Mouse (Mus musculus) limb, embryonic 13.5 days (tissue): ENCODE results near the gene Kif13a. TPM values are rescaled to one million over a fixed set of nuclear protein-coding genes. Genes with fewer than 3 reads are reported as not detected.

Experiments
- ATAC-seq: fragments of 200-750 bp; cut with Nextera tagmentation; 2 replicates; pipeline ENCODE4 v1.8.0; 2017; ENCODE audit warnings: low read depth, moderate number of reproducible peaks, moderate TSS enrichment; ENCODE audit not compliant: low FRiP score
- H3K27ac ChIP-seq: fragments of 300-500 bp; sonication (generic); 2 replicates; pipeline ENCODE4 v1.5.1; 2015; ENCODE audit warnings: inconsistent platforms, mild to moderate bottlenecking, moderate library complexity
- H3K27me3 ChIP-seq: fragments of 300-500 bp; sonication (generic); 2 replicates; pipeline ENCODE4 v1.6.1; 2015; ENCODE audit warnings: mild to moderate bottlenecking, inconsistent platforms
- H3K36me3 ChIP-seq: fragments of 300-500 bp; sonication (generic); 2 replicates; pipeline ENCODE4 v1.6.1; 2015; ENCODE audit warnings: inconsistent platforms, mild to moderate bottlenecking, moderate library complexity
- H3K4me1 ChIP-seq: fragments of 300-500 bp; sonication (generic); 2 replicates; pipeline ENCODE4 v1.6.1; 2015; ENCODE audit warnings: inconsistent platforms
- H3K4me2 ChIP-seq: fragments of 300-500 bp; sonication (generic); replicated peaks from 2 replicates; pipeline ENCODE4 v1.6.1; 2015; ENCODE audit warnings: inconsistent platforms, mild to moderate bottlenecking, moderate library complexity
- H3K4me3 ChIP-seq: fragments of 300-500 bp; sonication (generic); 2 replicates; pipeline ENCODE4 v1.5.1; 2015; ENCODE audit warnings: moderate library complexity, mild to moderate bottlenecking, inconsistent platforms
- H3K9ac ChIP-seq: fragments of 300-500 bp; sonication (generic); 2 replicates; pipeline ENCODE4 v1.6.1; 2015; ENCODE audit warnings: mild to moderate bottlenecking, inconsistent platforms
- H3K9me3 ChIP-seq: fragments of 300-500 bp; sonication (generic); 2 replicates; pipeline ENCODE4 v1.6.1; 2016; ENCODE audit warnings: inconsistent platforms
- WGBS: fragments of 180-500 bp; shearing (Covaris S2); methylation state at CpG from one replicate; pipeline ENCODE4 v1.1.7; 2015; 5-methylcytosine and 5-hydroxymethylcytosine counted together
- polyA plus RNA-seq: library from polyadenylated mRNA; unstranded; fragments of >200 nt; fragmentation: Nextera tagmentation; extraction: Ambion mirVana; gene quantifications from 2 replicates; pipeline ENCODE4 v1.2.1, GENCODE M21; 2015

Gene Kif13a
- polyA plus RNA-seq, 1 experiment from 2014 or later = 17.4 TPM

GRCm38 (mm10) chr13:46819729-46820223 is 109.9 kb downstream of the Kif13a start:
- H3K27me3 ChIP-seq = no peaks in the 10 kb centered on the region
- peaks cover 20% of the 10 kb centered on the region for H3K4me1 ChIP-seq
- H3K4me2 ChIP-seq = no peak overlapping the region
- H3K9ac ChIP-seq = no peak overlapping the region
- no peak overlapping the region for H3K27ac ChIP-seq
- H3K4me3 ChIP-seq = no peak overlapping the region
- H3K36me3 ChIP-seq = peaks cover 42% of the 10 kb centered on the region
- ATAC-seq = no peak
- H3K9me3 ChIP-seq = no peaks in the 10 kb centered on the region
- 74% methylated on average over 13 of the region's 13 CpGs for WGBS

DNA sequence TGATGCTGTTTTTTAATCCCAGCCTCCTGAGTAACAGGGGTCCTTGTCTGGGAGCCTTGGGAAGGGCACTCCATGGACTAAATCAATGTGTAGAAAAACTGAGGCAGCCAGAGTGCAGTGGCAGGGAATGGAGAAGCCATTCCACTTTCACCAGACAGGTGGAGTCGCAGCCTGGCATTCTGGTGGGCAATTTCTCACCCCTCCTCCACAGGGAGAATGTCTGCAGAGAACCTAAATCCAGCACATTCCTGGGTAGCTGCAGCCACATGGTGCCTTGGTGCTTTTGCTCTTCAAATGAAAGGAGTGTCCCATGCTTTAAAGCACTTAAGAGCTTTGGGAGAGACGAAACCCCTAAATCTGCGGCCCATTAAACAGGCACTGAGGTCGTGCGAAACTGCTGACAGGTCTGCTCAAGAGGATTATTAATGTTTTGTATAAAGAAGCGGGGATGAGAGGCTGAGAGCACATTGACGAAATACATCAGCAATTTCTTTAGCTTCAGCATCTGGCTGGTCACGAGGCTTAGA is 110.4 kb downstream of the Kif13a start:
- H3K36me3 ChIP-seq = peaks cover 40% of the 10 kb centered on the region
- WGBS = 40% methylated on average over 8 of the region's 8 CpGs
- H3K4me2 ChIP-seq = 0 out of 2 replicates have a peak overlapping the region, but pooled peaks have one; percentile 7
- no peaks in the 10 kb centered on the region for H3K27me3 ChIP-seq
- H3K4me3 ChIP-seq = no peak overlapping the region
- H3K9me3 ChIP-seq = no peaks in the 10 kb centered on the region
- H3K9ac ChIP-seq = no peak overlapping the region
- H3K4me1 ChIP-seq = peaks cover 20% of the 10 kb centered on the region
- H3K27ac ChIP-seq = peak overlapping the region; percentile 52; the same call in 1 of the 2 replicates
- no peak for ATAC-seq

DNA sequence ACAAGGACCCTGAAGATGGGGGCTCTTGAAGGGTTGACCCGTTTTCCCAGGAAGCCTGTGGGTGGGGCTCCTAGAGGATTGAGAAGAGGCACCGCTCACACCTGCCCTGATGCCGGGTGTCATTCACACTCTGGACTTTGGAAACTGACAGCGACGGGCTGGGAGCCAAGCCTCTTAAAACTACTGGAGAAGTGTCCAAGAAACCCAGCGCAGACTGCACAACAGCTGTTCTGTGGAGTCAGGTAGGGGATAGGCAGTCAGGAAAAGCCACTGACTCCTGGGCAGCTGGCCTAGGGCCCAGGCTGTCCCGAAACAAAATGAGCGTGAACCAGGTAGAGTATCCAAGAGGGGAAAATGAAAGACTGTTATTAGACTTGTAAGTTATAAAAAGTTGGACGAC is 111.3 kb downstream of the Kif13a start:
- peaks cover 40% of the 10 kb centered on the region for H3K36me3 ChIP-seq
- ATAC-seq = peak; percentile 82
- H3K4me1 ChIP-seq = peaks cover 20% of the 10 kb centered on the region
- no peak overlapping the region for H3K4me2 ChIP-seq
- H3K9ac ChIP-seq = no peak overlapping the region
- no peak overlapping the region for H3K4me3 ChIP-seq
- H3K27me3 ChIP-seq = no peaks in the 10 kb centered on the region
- 49% methylated on average over 9 of the region's 9 CpGs for WGBS
- peak overlapping the region; percentile 15; the same call in 1 of the 2 replicates for H3K27ac ChIP-seq
- H3K9me3 ChIP-seq = no peaks in the 10 kb centered on the region

- Histone ChIP-seq H3K4me2 (no peak overlapping the region), H3K9ac (no peak overlapping the region), H3K4me3 (no peak overlapping the region), H3K36me3 (peaks cover 72% of the 10 kb centered on the region), H3K27me3 (no peaks in the 10 kb centered on the region), H3K9me3 (no peaks in the 10 kb centered on the region), H3K27ac (no peak overlapping the region), H3K4me1 (peaks cover 4% of the 10 kb centered on the region; the same call in 1 of the 2 replicates)
- 95% methylated on average over 15 of the region's 15 CpGs for WGBS
- no peak for ATAC-seq
Observed at GRCm38 (mm10) chr13:46812648-46813184, 117.0 kb downstream of the Kif13a start.

DNA sequence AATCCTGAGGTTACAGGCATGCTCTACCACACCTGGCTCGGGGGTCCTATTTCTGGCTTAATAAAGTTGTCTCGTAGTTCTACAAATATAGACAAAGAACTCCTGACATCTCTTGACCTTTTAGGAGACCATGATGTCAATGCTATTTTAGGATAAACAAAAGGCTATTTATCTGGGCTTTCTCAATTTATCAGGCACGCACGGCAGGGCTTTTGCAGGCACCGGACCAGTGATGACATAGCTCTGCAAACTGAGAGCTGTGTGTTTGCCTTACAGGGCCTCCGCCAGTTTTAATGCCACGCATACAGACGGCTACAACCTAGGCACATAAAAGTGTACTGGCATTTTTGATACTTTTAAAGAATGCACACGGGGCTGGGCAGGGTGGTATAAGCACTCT is 118.0 kb downstream of the Kif13a start:
- Histone ChIP-seq H3K27me3 (no peaks in the 10 kb centered on the region), H3K36me3 (peaks cover 79% of the 10 kb centered on the region), H3K27ac (no peak overlapping the region), H3K9ac (no peak overlapping the region), H3K4me3 (no peak overlapping the region), H3K4me2 (no peak overlapping the region), H3K4me1 (no peaks in the 10 kb centered on the region), H3K9me3 (no peaks in the 10 kb centered on the region)
- 88% methylated on average over 9 of the region's 9 CpGs for WGBS
- no peak for ATAC-seq

DNA sequence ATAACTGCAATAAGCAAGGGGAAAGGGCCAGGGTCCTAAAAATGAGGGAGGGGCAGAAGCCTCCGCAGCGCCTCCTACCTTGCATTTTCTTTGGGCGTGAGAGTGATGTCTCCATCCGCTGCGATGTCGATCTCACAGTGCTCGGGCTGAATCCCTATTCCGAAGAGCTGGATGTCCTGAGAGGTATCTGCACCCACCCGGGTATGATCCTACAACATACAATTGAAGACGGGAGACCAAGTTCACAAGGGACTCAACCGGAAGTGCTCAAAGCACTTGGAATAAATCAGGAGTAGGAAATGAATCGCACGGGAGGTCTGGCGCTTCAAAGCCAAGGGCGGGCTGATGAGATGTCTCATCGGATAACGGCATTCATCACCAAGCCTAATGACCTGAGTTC is 119.1 kb downstream of the Kif13a start:
- Histone ChIP-seq H3K36me3 (peaks cover 77% of the 10 kb centered on the region), H3K9me3 (no peaks in the 10 kb centered on the region)
- 96% methylated on average over 17 of the region's 17 CpGs for WGBS

GRCm38 (mm10) chr13:46810098-46810497 is 119.6 kb downstream of the Kif13a start:
- no peaks in the 10 kb centered on the region for H3K27me3 ChIP-seq
- no peak overlapping the region for H3K4me3 ChIP-seq
- no peak overlapping the region for H3K4me2 ChIP-seq
- 89% methylated on average over 12 of the region's 12 CpGs for WGBS
- H3K36me3 ChIP-seq = peaks cover 75% of the 10 kb centered on the region
- no peaks in the 10 kb centered on the region for H3K9me3 ChIP-seq
- ATAC-seq = no peak
- H3K9ac ChIP-seq = no peak overlapping the region
- no peak overlapping the region for H3K27ac ChIP-seq
- no peaks in the 10 kb centered on the region for H3K4me1 ChIP-seq

More for the DNA sequence above, 119.1 kb downstream of the Kif13a start:
- Histone ChIP-seq H3K27me3 (no peaks in the 10 kb centered on the region), H3K4me2 (no peak overlapping the region), H3K9ac (no peak overlapping the region), H3K4me3 (no peak overlapping the region), H3K27ac (no peak overlapping the region), H3K4me1 (no peaks in the 10 kb centered on the region)
- no peak for ATAC-seq

GRCm38 (mm10) chr13:46807901-46808300 is 121.8 kb downstream of the Kif13a start:
- Histone ChIP-seq H3K9ac (no peak overlapping the region), H3K27me3 (no peaks in the 10 kb centered on the region), H3K9me3 (no peaks in the 10 kb centered on the region), H3K27ac (no peak overlapping the region), H3K4me1 (no peaks in the 10 kb centered on the region), H3K4me3 (no peak overlapping the region), H3K36me3 (peaks cover 56% of the 10 kb centered on the region), H3K4me2 (no peak overlapping the region)
- ATAC-seq = no peak
- WGBS = 86% methylated on average over 11 of the region's 11 CpGs

DNA sequence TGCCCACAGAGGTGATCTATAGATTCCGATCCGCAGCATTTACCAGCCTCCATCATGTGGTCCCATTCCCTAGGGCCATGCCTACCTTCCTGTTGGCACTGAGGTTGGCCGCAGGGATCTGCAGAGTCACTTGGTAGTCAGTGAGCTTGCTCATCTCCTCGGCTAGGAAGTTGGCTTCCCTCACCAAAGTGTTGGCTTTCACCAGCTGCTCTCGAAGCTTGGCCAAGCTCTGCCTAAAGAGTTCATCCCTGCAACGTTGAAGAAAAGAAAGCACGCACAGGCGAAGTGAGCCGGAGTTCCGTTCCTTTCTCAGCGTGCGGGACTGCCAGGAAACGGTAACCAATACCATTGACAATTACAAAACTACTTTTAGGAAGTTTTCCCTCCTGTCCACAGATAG is 128.5 kb downstream of the Kif13a start:
- no peak overlapping the region for H3K4me2 ChIP-seq
- 93% methylated on average over 13 of the region's 13 CpGs for WGBS
- no peak for ATAC-seq
- no peak overlapping the region for H3K4me3 ChIP-seq
- no peak overlapping the region for H3K9ac ChIP-seq
- no peaks in the 10 kb centered on the region for H3K27me3 ChIP-seq
- H3K27ac ChIP-seq = no peak overlapping the region
- peaks cover 53% of the 10 kb centered on the region for H3K36me3 ChIP-seq
- H3K9me3 ChIP-seq = no peaks in the 10 kb centered on the region
- H3K4me1 ChIP-seq = no peaks in the 10 kb centered on the region

GRCm38 (mm10) chr13:46798156-46798555 is 131.5 kb downstream of the Kif13a start:
- H3K9me3 ChIP-seq = no peaks in the 10 kb centered on the region
- no peak overlapping the region for H3K9ac ChIP-seq
- H3K36me3 ChIP-seq = peaks cover 69% of the 10 kb centered on the region
- no peaks in the 10 kb centered on the region for H3K4me1 ChIP-seq
- 40% methylated on average over 4 of the region's 4 CpGs for WGBS
- no peaks in the 10 kb centered on the region for H3K27me3 ChIP-seq
- H3K27ac ChIP-seq = no peak overlapping the region
- no peak for ATAC-seq
- no peak overlapping the region for H3K4me2 ChIP-seq
- H3K4me3 ChIP-seq = no peak overlapping the region

GRCm38 (mm10) chr13:46796381-46796780 is 133.3 kb downstream of the Kif13a start:
- no peaks in the 10 kb centered on the region for H3K9me3 ChIP-seq
- 97% methylated on average over 1 of the region's 1 CpGs for WGBS
- ATAC-seq = no peak
- no peaks in the 10 kb centered on the region for H3K4me1 ChIP-seq
- no peak overlapping the region for H3K9ac ChIP-seq
- no peak overlapping the region for H3K4me3 ChIP-seq
- no peaks in the 10 kb centered on the region for H3K27me3 ChIP-seq
- H3K36me3 ChIP-seq = peaks cover 61% of the 10 kb centered on the region
- H3K4me2 ChIP-seq = no peak overlapping the region
- no peak overlapping the region for H3K27ac ChIP-seq

DNA sequence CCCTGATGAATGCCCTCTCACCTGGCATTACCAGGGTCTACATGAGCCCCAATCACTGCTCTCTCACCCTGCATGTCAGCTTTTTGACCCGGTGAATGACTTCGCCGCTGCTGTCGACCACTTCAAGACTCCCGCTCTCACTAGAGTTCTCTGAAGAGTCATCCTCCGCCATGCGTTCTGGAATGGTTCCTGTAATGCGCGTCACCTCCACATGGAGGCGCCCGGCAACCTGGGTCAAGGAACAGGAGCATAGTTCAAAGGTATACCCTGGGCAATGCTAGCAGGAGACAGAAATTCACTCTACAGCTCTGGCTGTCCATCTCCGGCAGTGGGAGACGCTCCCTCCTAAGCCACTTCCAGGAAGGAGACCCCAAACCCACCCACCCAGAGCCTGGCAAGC is 135.8 kb downstream of the Kif13a start:
- H3K4me1 ChIP-seq = no peaks in the 10 kb centered on the region
- ATAC-seq = no peak
- 81% methylated on average over 13 of the region's 13 CpGs for WGBS
- H3K27me3 ChIP-seq = no peaks in the 10 kb centered on the region
- H3K4me3 ChIP-seq = no peak overlapping the region
- H3K9me3 ChIP-seq = no peaks in the 10 kb centered on the region
- no peak overlapping the region for H3K9ac ChIP-seq
- H3K4me2 ChIP-seq = no peak overlapping the region
- no peak overlapping the region for H3K27ac ChIP-seq
- peaks cover 60% of the 10 kb centered on the region for H3K36me3 ChIP-seq

DNA sequence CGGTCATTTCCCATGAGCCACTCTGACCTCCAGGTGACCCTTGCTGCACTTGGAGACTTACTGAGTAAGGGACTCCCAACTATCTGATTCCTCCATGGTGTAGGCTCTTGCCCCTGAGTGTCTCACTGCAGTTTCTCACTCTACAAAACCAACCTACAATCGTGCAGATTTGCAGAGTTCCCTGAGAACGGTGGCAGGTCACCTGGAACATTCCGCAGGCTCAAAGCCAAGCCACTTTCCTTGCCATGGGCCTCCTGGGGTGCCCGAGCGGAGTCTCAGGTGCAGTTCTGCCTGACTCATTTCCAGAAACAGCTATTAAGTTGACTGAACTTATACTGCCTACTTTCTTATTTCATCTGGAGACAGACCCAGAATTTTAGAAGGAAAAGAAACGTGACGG is 141.2 kb downstream of the Kif13a start:
- H3K36me3 ChIP-seq = peaks cover 57% of the 10 kb centered on the region
- no peaks in the 10 kb centered on the region for H3K27me3 ChIP-seq
- H3K27ac ChIP-seq = no peak overlapping the region
- H3K4me2 ChIP-seq = no peak overlapping the region
- ATAC-seq = no peak
- 64% methylated on average over 8 of the region's 8 CpGs for WGBS
- H3K9ac ChIP-seq = no peak overlapping the region
- peaks cover 5% of the 10 kb centered on the region for H3K4me1 ChIP-seq
- H3K9me3 ChIP-seq = no peaks in the 10 kb centered on the region
- no peak overlapping the region for H3K4me3 ChIP-seq
